Mouse (Mus musculus): ENCODE data around the gene Abcb6. TPM values are rescaled to one million over a fixed set of nuclear protein-coding genes. Genes with fewer than 3 reads are reported as not detected.

Abcb6 gene
- polyA plus RNA-seq, 1 experiment = 23.8 TPM

DNA sequence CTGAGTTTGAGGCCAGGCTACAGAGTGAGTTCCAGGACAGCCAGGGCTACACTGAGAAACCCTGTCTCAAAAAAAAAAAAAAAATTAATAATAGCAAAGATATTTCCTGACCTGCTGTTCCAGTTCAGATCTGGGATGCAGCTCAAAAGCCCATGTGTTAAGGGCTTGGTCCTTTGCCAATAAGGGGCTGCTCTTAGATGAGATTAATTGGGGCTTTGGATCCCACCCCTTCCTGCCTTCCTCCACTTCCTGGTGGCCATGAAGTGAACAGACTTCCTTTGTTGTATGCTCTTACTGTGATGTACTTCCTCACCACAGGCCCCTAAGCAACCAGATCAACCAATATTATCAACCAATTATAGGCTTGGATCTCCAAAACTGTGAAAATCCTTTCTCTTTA, 6.9 kb upstream of the Abcb6 start:
- H3K4me3 ChIP-seq (ENCODE audit: insufficient read depth, low read length) = no peak overlapping the region
- no peak overlapping the region for H3K27ac ChIP-seq (ENCODE audit: insufficient read depth, low read length)
- TF ChIP-seq POLR2A (IDR thresholded peaks at IDR 0.05; ENCODE audit: extremely low read depth, insufficient read depth, low read length) = no peak
- no peak for TF ChIP-seq CTCF (IDR thresholded peaks at IDR 0.05; ENCODE audit: extremely low read depth, insufficient read depth, low read length)
- H3K4me1 ChIP-seq (ENCODE audit: control insufficient read depth, insufficient read depth, low read length) = 0 out of 2 replicates have a peak, but pooled peaks cover 1% of the 10 kb centered on the region

DNA sequence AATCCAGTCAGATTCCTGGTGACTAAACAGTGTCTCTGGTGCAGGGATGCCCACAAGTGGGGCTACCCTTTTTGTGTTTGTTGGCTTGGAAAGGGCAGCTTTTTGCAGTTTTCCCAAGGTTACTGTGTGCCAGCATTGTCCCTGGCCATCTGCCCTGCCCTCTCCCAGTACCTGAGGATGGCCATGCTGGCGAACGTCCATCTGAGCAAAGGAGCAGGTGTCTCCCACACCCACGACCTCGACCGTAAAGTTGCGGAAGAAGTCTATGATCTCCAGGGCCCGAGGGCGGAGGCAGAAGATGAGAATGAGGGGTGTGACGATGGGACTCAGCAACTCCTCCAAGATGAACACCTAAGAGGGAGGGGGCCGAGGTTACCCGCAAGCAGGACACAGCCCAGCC, 5.3 kb upstream of the Abcb6 start:
- no peaks in the 10 kb centered on the region for H3K4me1 ChIP-seq (ENCODE audit: control insufficient read depth, insufficient read depth, low read length)
- no peak for TF ChIP-seq CTCF (IDR thresholded peaks at IDR 0.05; ENCODE audit: extremely low read depth, insufficient read depth, low read length)
- TF ChIP-seq POLR2A (IDR thresholded peaks at IDR 0.05; ENCODE audit: extremely low read depth, insufficient read depth, low read length) = no peak
- no peak overlapping the region for H3K4me3 ChIP-seq (ENCODE audit: insufficient read depth, low read length)
- H3K27ac ChIP-seq (ENCODE audit: insufficient read depth, low read length) = no peak overlapping the region

DNA sequence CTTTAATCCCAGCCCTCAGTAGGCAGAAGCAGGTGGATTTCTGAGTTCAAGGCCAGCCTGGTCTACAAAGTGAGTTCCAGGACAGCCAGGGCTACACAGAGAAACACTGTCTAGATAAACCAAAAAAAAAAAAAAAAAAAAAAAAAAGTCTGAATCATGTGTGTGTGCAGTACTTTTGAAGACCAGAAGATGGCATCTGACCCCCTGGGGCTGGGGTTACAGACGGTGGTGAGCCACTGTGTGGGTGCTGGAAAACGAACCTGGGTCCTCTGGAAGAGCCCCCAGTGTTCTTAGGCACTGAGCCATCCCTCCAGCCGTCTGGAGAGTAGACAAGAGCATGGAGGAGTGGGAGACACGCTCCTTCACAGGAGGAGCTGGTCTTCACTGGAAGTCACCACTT, 2.0 kb upstream of the Abcb6 start:
- Histone ChIP-seq H3K27ac (ENCODE audit: insufficient read depth, low read length) (no peak overlapping the region), H3K4me1 (ENCODE audit: control insufficient read depth, insufficient read depth, low read length) (no peaks in the 10 kb centered on the region), H3K4me3 (ENCODE audit: insufficient read depth, low read length) (no peak overlapping the region)
- TF ChIP-seq CTCF (IDR thresholded peaks at IDR 0.05; ENCODE audit: extremely low read depth, insufficient read depth, low read length) (no peak), POLR2A (IDR thresholded peaks at IDR 0.05; ENCODE audit: extremely low read depth, insufficient read depth, low read length) (no peak)

- TF ChIP-seq POLR2A (IDR thresholded peaks at IDR 0.05; ENCODE audit: extremely low read depth, insufficient read depth, low read length) (no peak), CTCF (IDR thresholded peaks at IDR 0.05; ENCODE audit: extremely low read depth, insufficient read depth, low read length) (no peak)
- no peak overlapping the region for H3K27ac ChIP-seq (ENCODE audit: insufficient read depth, low read length)
These were observed 1.2 kb upstream of the Abcb6 start for GRCm38 (mm10) chr1:75181377-75181870.

DNA sequence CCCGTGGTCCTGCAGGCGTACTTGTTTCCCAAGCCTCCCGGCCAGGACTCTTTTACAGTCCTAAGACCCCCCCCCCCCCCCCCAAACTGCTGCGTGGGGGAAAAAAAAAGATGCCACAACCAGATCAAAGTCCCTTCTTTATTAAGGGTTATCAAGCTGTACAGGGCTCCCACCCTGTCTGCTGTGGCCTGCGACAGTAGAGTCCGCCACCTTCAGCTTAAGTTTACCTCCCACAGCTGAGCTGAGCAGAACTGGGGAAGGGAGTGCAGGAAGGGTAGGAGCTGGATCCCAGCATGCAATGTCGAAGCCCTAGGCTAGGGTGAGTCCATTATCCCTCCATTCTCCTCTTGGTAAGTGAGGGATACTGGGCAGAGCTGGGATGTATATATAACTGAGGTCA, 549 bp upstream of the Abcb6 start:
- no peak overlapping the region for H3K27ac ChIP-seq (ENCODE audit: insufficient read depth, low read length)
- no peak overlapping the region for H3K4me3 ChIP-seq (ENCODE audit: insufficient read depth, low read length)
- TF ChIP-seq CTCF (IDR thresholded peaks at IDR 0.05; ENCODE audit: extremely low read depth, insufficient read depth, low read length) (no peak), POLR2A (IDR thresholded peaks at IDR 0.05; ENCODE audit: extremely low read depth, insufficient read depth, low read length) (no peak)

More at GRCm38 (mm10) chr1:75181377-75181870, 1.2 kb upstream of the Abcb6 start:
- H3K4me1 ChIP-seq (ENCODE audit: control insufficient read depth, insufficient read depth, low read length) = no peaks in the 10 kb centered on the region
- H3K4me3 ChIP-seq (ENCODE audit: insufficient read depth, low read length) = no peak overlapping the region

DNA sequence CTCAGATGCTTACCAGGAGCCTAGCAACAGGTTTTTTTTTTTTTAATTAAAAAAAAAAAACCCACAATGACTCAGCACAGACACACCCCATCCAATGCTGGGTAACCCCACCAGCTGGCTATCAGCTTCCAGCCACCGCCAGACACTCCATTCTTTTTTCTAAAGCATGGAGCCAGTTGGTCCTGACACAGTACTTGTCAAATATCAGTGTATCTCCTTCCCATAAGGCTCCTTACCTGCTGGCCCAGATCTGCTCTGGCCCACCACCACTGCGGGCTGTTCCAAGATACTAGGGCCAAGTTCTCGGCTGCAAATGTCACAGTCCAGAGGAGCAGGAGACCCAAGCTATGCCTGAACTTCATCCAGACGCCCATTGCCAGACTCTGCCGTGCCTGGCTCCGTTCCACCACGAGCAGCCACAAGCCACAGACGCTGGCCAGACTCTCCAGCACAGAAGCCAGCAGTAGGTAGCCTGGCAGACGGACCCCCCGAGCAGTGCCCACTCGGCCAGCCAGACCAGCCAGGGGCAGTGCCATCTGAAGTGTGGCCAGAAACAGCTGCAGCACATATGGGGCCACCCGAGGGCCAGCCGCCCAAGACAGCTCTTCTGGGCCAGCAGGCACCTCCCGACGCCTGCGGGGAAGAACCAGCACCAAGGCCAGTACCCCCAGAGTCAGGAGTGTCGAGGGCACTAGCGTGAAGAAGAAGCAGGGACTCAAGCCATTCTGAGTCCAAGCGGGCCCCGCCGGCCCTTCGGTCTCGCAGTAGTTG, 673 bp downstream of the Abcb6 start:
- no peak for TF ChIP-seq CTCF (IDR thresholded peaks at IDR 0.05; ENCODE audit: extremely low read depth, insufficient read depth, low read length)
- no peak for TF ChIP-seq POLR2A (IDR thresholded peaks at IDR 0.05; ENCODE audit: extremely low read depth, insufficient read depth, low read length)
- Histone ChIP-seq H3K4me3 (ENCODE audit: insufficient read depth, low read length) (peak overlapping the region; percentile 73), H3K27ac (ENCODE audit: insufficient read depth, low read length) (0 out of 2 replicates have a peak overlapping the region, but pooled peaks have one; percentile 8), H3K4me1 (ENCODE audit: control insufficient read depth, insufficient read depth, low read length) (no peaks in the 10 kb centered on the region)

More for the DNA sequence above, 549 bp upstream of the Abcb6 start:
- no peaks in the 10 kb centered on the region for H3K4me1 ChIP-seq (ENCODE audit: control insufficient read depth, insufficient read depth, low read length)

DNA sequence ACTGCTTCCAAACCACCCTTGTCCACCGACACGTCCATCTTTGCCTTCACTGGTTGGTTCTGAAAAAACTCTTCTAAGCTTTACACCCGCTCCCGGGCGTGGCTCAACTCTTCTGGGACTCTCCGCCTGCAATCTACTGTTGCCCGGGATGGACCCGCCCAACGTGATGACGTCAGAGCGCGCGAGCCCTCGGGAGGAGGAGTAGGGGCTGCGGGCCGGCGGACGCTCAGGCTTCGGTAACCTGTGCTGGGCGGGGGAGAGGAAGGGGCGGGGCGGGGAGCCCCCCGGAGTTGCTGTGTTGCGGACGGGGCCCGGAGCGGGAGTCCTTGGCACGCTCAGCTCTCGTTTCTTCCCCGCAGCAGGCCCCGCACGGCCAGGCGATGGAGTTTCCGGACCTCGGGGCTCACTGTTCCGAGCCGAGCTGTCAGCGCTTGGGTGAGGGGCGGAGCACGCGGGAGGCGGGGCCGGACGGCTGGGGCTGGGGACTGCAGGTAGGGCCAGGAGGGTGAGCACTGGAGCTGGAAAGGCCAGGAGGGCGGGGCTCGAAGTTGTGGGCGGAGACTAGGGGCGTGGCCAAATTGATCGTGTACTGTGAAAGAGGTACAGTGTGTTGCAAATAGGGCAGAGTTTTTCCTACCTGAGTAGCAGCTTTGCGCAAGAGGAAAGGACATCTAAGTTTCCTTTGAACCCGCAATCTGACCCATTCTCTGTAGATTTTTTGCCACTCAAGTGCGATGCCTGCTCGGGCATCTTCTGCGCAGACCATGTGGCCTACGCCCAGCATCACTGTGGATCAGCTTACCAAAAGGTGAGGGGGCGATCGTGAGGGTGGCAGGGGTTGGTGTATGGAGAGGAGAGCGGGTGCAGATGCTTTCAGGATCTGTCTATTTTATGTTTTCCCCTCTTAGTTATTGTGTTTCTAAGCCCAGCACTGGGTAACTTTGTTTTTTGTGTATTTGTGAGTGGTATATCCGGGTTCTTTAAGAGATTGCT, 11.4 kb downstream of the Abcb6 start, which contains the start of gene Zfand2b:
TSS of gene Zfand2b (plus strand) at position 175 of the 993 bp plus-strand sequence.
- H3K4me1 ChIP-seq (ENCODE audit: control insufficient read depth, insufficient read depth, low read length) = peaks cover 5% of the 10 kb centered on the region
- peak within 1 kb of the TSS; percentile 46 for H3K4me3 ChIP-seq (ENCODE audit: insufficient read depth, low read length)
- no peak within 1 kb of the TSS for H3K27ac ChIP-seq (ENCODE audit: insufficient read depth, low read length)
- TF ChIP-seq CTCF (IDR thresholded peaks at IDR 0.05; ENCODE audit: extremely low read depth, insufficient read depth, low read length) = no peak
- TF ChIP-seq POLR2A (IDR thresholded peaks at IDR 0.05; ENCODE audit: extremely low read depth, insufficient read depth, low read length) = peak; percentile 76

GRCm38 (mm10) chr1:75168093-75168471, 12.1 kb downstream of the Abcb6 start:
- H3K4me3 ChIP-seq (ENCODE audit: insufficient read depth, low read length) = peak overlapping the region; percentile 46
- peaks cover 5% of the 10 kb centered on the region for H3K4me1 ChIP-seq (ENCODE audit: control insufficient read depth, insufficient read depth, low read length)
- no peak for TF ChIP-seq POLR2A (IDR thresholded peaks at IDR 0.05; ENCODE audit: extremely low read depth, insufficient read depth, low read length)
- no peak for TF ChIP-seq CTCF (IDR thresholded peaks at IDR 0.05; ENCODE audit: extremely low read depth, insufficient read depth, low read length)
- H3K27ac ChIP-seq (ENCODE audit: insufficient read depth, low read length) = no peak overlapping the region

GRCm38 (mm10) chr1:75160256-75160617, 20.0 kb downstream of the Abcb6 start:
- no peak overlapping the region for H3K27ac ChIP-seq (ENCODE audit: insufficient read depth, low read length)
- no peak overlapping the region for H3K4me3 ChIP-seq (ENCODE audit: insufficient read depth, low read length)
- no peak for TF ChIP-seq POLR2A (IDR thresholded peaks at IDR 0.05; ENCODE audit: extremely low read depth, insufficient read depth, low read length)
- no peak for TF ChIP-seq CTCF (IDR thresholded peaks at IDR 0.05; ENCODE audit: extremely low read depth, insufficient read depth, low read length)
- H3K4me1 ChIP-seq (ENCODE audit: control insufficient read depth, insufficient read depth, low read length) = no peaks in the 10 kb centered on the region
